Mouse (Mus musculus) liver, postnatal 0 days (tissue): ENCODE results near the gene Gpsm3.

Experiments used
- CTCF ChIP-seq: sonication (generic); IDR thresholded peaks from 2 replicates; pipeline ENCODE4 v1.5.1; 2016; ENCODE audit warnings: antibody characterized with exemption, low read depth
- EP300 ChIP-seq: IDR thresholded peaks from 2 replicates; pipeline ENCODE4 v1.6.1; 2016; ENCODE audit warnings: antibody characterized with exemption, low read depth, mild to moderate bottlenecking

GRCm38 (mm10) chr17:34568421-34568820 is 21.2 kb upstream of the Gpsm3 start:
- TF ChIP-seq CTCF: no peak
- TF ChIP-seq EP300: no peak
